Mouse (Mus musculus): ENCODE results near the gene Gpr132. TPM values are rescaled to one million over a fixed set of nuclear protein-coding genes. Genes with fewer than 3 reads are reported as not detected.

Gene Gpr132
- total and polyA plus RNA-seq, 2 experiments = 0.09 to 0.60 TPM

- Histone ChIP-seq H3K27ac (replicated peaks; ENCODE audit: insufficient read depth, low read depth, low read length) (no peak within 1 kb of the TSS), H3K4me1 (ENCODE audit: control insufficient read depth, insufficient read depth, low read length) (no peaks in the 10 kb centered on the region), H3K79me2 (ENCODE audit: control insufficient read depth, insufficient read depth, low read length) (no peaks in the 10 kb centered on the region), H3K4me3 (ENCODE audit: insufficient read depth, low read depth, low read length) (peak within 1 kb of the TSS; percentile 32; the same call in 1 of the 2 replicates), H3K9ac (ENCODE audit: low read depth, low read length) (peak within 1 kb of the TSS; percentile 24; the same call in 1 of the 2 replicates), H3K27me3 (ENCODE audit: control insufficient read depth, insufficient read depth, low read length) (peaks cover 8% of the 10 kb centered on the region), H3K36me3 (ENCODE audit: control insufficient read depth, insufficient read depth, low read length) (no peaks in the 10 kb centered on the region)
- WGBS = 6% methylated on average over 58 of the region's 69 CpGs
- no peak for DNase-seq (ENCODE audit: extremely low read depth, low read depth, low spot score)
- TF ChIP-seq POLR2A (IDR thresholded peaks at IDR 0.05; ENCODE audit: extremely low read depth, insufficient read depth, low read length) = no peak
- TF ChIP-seq CTCF (IDR thresholded peaks at IDR 0.05; ENCODE audit: low read depth, low read length) = no peak
Observed at GRCm38 (mm10) chr12:112801864-112802846, 65.9 kb downstream of the Gpr132 start, which contains the start of gene Ahnak2. Ahnak2 (minus strand) TSS chr12:112802657.

Other genes starting within 250 kb of the Gpr132 start
- gene Adssl1, start 248.2 kb downstream of the Gpr132 start, total RNA-seq (2014; rRNA removed) = 20.5 and 21.7 TPM in 2 replicates
- 26.1 and 26.7 TPM in 2 replicates for gene Adssl1, start 248.2 kb downstream of the Gpr132 start, polyA plus RNA-seq (2012; rRNA removed)
- 11.5 and 15.4 TPM in 2 replicates for gene Siva1, start 223.5 kb downstream of the Gpr132 start, total RNA-seq (2014; rRNA removed)
- gene Siva1, start 223.5 kb downstream of the Gpr132 start, polyA plus RNA-seq (2012; rRNA removed) = 12.8 and 14.9 TPM in 2 replicates
- 30.5 and 31.8 TPM in 2 replicates for gene Akt1, start 193.3 kb downstream of the Gpr132 start, total RNA-seq (2014; rRNA removed)
- gene Akt1, start 193.3 kb downstream of the Gpr132 start, polyA plus RNA-seq (2012; rRNA removed) = 56.7 and 60.5 TPM in 2 replicates
- 0.83 and 1.9 TPM in 2 replicates for gene Zbtb42, start 189.4 kb downstream of the Gpr132 start, total RNA-seq (2014; rRNA removed)
- gene Zbtb42, start 189.4 kb downstream of the Gpr132 start, polyA plus RNA-seq (2012; rRNA removed) = 7.9 and 10.1 TPM in 2 replicates
- gene Cep170b, start 147.8 kb downstream of the Gpr132 start, total RNA-seq (2014; rRNA removed) = 7.9 and 9.5 TPM in 2 replicates
- gene Cep170b, start 147.8 kb downstream of the Gpr132 start, polyA plus RNA-seq (2012; rRNA removed) = 26.2 and 29.7 TPM in 2 replicates
- 8.5 and 9.5 TPM in 2 replicates for gene Pld4, start 107.6 kb downstream of the Gpr132 start, total RNA-seq (2014; rRNA removed)
- gene Pld4, start 107.6 kb downstream of the Gpr132 start, polyA plus RNA-seq (2012; rRNA removed) = 10.0 and 20.5 TPM in 2 replicates
- gene Ahnak2, start 65.6 kb downstream of the Gpr132 start, total RNA-seq (2014; rRNA removed) = 0.18 and 0.54 TPM in 2 replicates
- 0.13 and 0.16 TPM in 2 replicates for gene Ahnak2, start 65.6 kb downstream of the Gpr132 start, polyA plus RNA-seq (2012; rRNA removed)
- 0.09 and 0.27 TPM in 2 replicates for gene Clba1, start 59.3 kb downstream of the Gpr132 start, total RNA-seq (2014; rRNA removed)
- gene Clba1, start 59.3 kb downstream of the Gpr132 start, polyA plus RNA-seq (2012; rRNA removed) = 0.42 and 0.60 TPM in 2 replicates
- 3.5 and 4.0 TPM in 2 replicates for gene Cdca4, start 38.8 kb downstream of the Gpr132 start, total RNA-seq (2014; rRNA removed)
- 3.7 and 5.0 TPM in 2 replicates for gene Cdca4, start 38.8 kb downstream of the Gpr132 start, polyA plus RNA-seq (2012; rRNA removed)
- under 0.01 and 0.27 TPM in 2 replicates for gene Jag2, start 61.5 kb upstream of the Gpr132 start, total RNA-seq (2014; rRNA removed)
- 0.13 and 0.29 TPM in 2 replicates for gene Jag2, start 61.5 kb upstream of the Gpr132 start, polyA plus RNA-seq (2012; rRNA removed)
- gene Nudt14, start 73.9 kb upstream of the Gpr132 start, total RNA-seq (2014; rRNA removed) = 17.7 and 21.2 TPM in 2 replicates
- 29.3 and 36.3 TPM in 2 replicates for gene Nudt14, start 73.9 kb upstream of the Gpr132 start, polyA plus RNA-seq (2012; rRNA removed)
- 5.2 and 7.9 TPM in 2 replicates for gene Btbd6, start 108.3 kb upstream of the Gpr132 start, total RNA-seq (2014; rRNA removed)
- 17.8 and 18.9 TPM in 2 replicates for gene Btbd6, start 108.3 kb upstream of the Gpr132 start, polyA plus RNA-seq (2012; rRNA removed)
- gene Brf1, start 132.5 kb upstream of the Gpr132 start, total RNA-seq (2014; rRNA removed) = 17.1 and 19.6 TPM in 2 replicates
- gene Brf1, start 132.5 kb upstream of the Gpr132 start, polyA plus RNA-seq (2012; rRNA removed) = 26.2 and 31.5 TPM in 2 replicates
- 5.2 and 7.5 TPM in 2 replicates for gene Pacs2, start 146.3 kb upstream of the Gpr132 start, total RNA-seq (2014; rRNA removed)
- gene Pacs2, start 146.3 kb upstream of the Gpr132 start, polyA plus RNA-seq (2012; rRNA removed) = 11.8 and 15.3 TPM in 2 replicates
- 0.20 TPM in 1 of 2 replicates, not detected in the other for gene Tex22, start 206.3 kb upstream of the Gpr132 start, total RNA-seq (2014; rRNA removed)
- gene Tex22, start 206.3 kb upstream of the Gpr132 start, polyA plus RNA-seq (2012; rRNA removed) = 0.10 and 0.12 TPM in 2 replicates
- gene Mta1, start 230.1 kb upstream of the Gpr132 start, total RNA-seq (2014; rRNA removed) = 6.0 and 8.9 TPM in 2 replicates
- 24.3 and 31.7 TPM in 2 replicates for gene Mta1, start 230.1 kb upstream of the Gpr132 start, polyA plus RNA-seq (2012; rRNA removed)